Mouse (Mus musculus) CH12.LX (cell line): Measurements from ENCODE around the gene Riok1.

ENCODE experiments used
- CHD2 ChIP-seq: IDR thresholded peaks from 2 replicates; pipeline ENCODE4 v1.6.1; 2011; ENCODE audit warnings: low read length, improper control_type of control experiment
- CTCF ChIP-seq, 2 experiments: IDR thresholded peaks in 1 of 2; conservative IDR thresholded peaks in 1 of 2; 2 replicates each; pipeline ENCODE4 v1.5.1; 2011 to 2012; ENCODE audit warnings: low read depth in 2 of 2, low read length in 2 of 2, improper control_type of control experiment in 1 of 2, inconsistent platforms in 1 of 2, mild to moderate bottlenecking in 1 of 2, moderate library complexity in 1 of 2
- HCFC1 ChIP-seq: IDR thresholded peaks from 2 replicates; pipeline ENCODE4 v1.6.1; 2012; ENCODE audit warnings: low read depth, mild to moderate bottlenecking, inconsistent platforms, low read length, improper control_type of control experiment
- MAX ChIP-seq: IDR thresholded peaks from 2 replicates; pipeline ENCODE4 v1.6.1; 2011; ENCODE audit warnings: low read length, improper control_type of control experiment
- MEF2A ChIP-seq: IDR thresholded peaks from 2 replicates; pipeline ENCODE4 v1.6.1; 2014; ENCODE audit warnings: low read depth, mild to moderate bottlenecking, inconsistent platforms, low read length, improper control_type of control experiment, borderline replicate concordance
- POLR2A ChIP-seq: IDR thresholded peaks from 2 replicates; pipeline ENCODE4 v1.6.1; 2011; ENCODE audit warnings: low read depth, mild to moderate bottlenecking, improper control_type of control experiment, low read length

DNA sequence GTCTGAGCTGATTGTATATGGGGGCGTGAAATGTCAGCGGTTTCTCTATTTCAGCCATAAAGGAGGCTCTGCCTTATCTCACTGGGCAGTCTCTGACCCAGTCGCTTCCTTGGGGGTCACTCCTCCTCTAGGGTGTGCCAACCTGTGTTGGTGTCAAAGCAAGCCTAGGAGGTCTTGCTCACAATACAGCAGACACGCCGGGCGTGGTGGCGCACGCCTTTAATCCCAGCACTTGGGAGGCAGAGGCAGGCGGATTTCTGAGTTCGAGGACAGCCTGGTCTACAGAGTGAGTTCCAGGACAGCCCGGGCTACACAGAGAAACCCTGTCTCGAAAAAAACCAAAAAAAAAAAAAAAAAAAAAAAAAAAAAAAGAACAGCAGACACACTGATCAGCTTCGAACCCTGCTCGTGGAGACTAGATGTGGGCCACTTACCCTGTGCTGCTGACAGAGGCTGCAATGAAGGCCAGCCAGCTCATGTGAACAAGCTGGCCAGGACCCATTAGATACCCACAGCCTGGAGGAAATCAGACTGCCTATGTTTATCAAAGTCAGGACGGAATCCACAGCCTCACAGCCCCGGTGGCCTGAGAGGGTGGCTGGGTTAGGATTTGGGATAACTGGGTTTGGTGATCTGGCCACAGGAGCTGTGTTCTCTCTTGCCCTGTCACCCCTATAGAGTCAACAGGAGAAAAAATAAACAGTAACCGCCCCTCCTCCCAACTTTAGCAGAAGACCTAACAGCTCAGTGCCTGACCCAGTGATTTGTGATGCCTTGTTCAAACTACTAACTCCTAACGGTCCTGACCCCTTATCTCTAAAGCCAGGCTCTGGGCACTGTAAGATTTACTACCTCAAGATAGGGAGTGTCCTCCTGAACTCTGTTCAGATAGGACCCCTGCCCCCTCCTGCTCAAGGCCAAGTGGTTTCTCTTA lies 36.8 kb downstream of the Riok1 start:
- TF ChIP-seq MEF2A (no peak), HCFC1 (no peak), POLR2A (no peak), MAX (no peak), CHD2 (no peak), CTCF (conservative IDR thresholded peaks at IDR 0.05 in 1 of 2, IDR thresholded peaks at IDR 0.05 in 1 of 2; ENCODE audit: low read depth in 2 of 2, low read length in 2 of 2) (no peak)
